Mouse (Mus musculus): ENCODE data around the gene Olfr1188.
"Not testable (repeated sequence)": the region's sequence is repeated elsewhere in the genome, so short reads cannot be mapped to it uniquely, and the experiment has no call there.

DNA sequence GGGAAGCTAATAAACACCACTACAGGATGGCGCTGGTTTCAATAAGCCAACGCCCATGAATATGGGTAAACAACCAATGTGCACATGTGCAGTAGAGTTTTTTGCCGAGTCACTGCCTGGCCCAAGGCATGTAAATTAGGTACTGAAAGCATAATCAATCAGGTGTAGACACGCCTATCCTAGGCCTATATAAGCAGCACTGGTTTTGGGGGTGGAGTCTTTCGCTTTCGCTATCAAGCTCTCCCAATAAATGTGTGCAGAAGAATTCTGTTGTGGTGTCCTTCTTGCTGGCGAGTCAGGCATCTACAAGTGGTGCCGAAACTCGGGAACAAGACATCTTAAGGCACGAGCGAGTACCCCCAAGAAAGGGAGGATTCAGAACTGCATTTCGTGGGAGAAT lies 16.0 kb downstream of the Olfr1188 start:
- TF ChIP-seq CTCF (IDR thresholded peaks at IDR 0.05; ENCODE audit: borderline replicate concordance, insufficient read depth, low read length); POLR2A (IDR thresholded peaks at IDR 0.05; ENCODE audit: low read depth, low read length): not testable (repeated sequence)

Data from embryonic fibroblast, embryonic 13.5 days (primary cell).